Mouse (Mus musculus) c-Kit-positive CD71-positive TER-119-negative erythroid progenitor cells, embryonic 14.5 days (primary cell): ENCODE results near the gene Bicc1.

ENCODE experiments used
- DNase-seq: peaks from one replicate; pipeline ENCODE4 v3.0.0-alpha.2; 2013; ENCODE audit warnings: low read depth

Gene Bicc1

DNA sequence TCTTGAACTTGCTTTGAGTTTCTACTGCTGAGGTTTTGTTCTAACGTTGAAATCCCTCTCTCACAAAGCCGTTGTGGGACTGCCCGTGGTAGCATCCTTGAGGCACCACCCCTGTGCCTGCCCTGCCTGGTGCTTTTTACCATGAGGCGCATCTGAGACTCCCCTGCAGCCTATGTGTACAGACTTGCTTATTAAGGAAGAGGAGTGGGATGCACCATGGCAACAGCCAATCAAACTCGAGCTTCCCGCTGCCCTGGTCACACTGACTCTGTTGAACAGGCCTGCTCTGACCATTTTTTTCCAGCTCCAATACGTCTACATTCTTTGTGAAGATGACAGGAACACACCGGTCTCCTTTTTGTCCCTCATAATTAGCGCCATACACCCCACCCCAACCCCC is 283.0 kb downstream of the Bicc1 start:
- no peak for DNase-seq

DNA sequence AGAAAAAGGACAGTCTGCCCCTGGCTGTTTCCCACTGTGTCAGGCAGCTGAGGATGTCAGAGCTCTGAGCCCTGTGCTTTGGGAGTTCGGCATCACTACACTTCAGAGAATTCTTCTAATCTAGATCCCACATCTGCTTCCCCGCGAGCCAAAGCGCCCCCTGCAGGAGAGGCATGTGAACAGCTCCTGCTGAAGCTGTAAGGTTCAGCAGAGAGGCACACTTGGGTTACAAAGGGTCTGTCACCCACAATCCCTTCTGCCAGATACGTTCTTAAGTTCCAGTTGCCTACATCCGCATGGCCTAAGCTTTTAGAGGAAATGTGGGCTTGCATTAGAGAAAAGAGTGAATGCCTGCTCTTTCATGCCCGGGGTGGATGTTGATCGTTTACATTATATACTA is 283.4 kb downstream of the Bicc1 start:
- DNase-seq = no peak

DNA sequence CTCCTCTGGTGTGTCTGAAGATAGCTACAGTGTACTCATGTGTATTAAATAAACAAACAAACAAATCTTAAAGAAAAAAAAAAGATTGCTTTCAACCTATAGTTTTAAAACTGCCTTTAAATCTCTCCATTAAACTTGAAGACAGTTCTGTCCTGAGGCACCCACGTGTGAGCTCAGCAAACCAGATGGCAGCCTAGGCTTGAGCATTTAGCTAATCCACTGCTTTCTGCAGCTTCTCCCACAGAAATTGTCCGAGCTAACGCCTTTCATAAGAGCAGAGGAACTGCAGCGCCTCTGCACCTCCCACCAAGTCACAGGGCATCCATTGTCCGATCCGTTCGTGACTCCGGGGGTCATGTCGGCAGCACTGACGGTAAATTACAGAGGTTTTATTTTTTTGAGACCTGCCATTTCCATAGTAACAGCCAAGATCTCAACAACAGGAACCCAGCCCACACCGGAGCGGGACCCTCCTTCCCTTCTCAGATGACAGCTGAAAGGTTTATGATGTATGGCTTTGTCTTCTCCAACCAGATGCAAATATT is 284.4 kb downstream of the Bicc1 start:
- DNase-seq = no peak
